Mouse (Mus musculus): ENCODE data around the gene Slc27a1.

DNA sequence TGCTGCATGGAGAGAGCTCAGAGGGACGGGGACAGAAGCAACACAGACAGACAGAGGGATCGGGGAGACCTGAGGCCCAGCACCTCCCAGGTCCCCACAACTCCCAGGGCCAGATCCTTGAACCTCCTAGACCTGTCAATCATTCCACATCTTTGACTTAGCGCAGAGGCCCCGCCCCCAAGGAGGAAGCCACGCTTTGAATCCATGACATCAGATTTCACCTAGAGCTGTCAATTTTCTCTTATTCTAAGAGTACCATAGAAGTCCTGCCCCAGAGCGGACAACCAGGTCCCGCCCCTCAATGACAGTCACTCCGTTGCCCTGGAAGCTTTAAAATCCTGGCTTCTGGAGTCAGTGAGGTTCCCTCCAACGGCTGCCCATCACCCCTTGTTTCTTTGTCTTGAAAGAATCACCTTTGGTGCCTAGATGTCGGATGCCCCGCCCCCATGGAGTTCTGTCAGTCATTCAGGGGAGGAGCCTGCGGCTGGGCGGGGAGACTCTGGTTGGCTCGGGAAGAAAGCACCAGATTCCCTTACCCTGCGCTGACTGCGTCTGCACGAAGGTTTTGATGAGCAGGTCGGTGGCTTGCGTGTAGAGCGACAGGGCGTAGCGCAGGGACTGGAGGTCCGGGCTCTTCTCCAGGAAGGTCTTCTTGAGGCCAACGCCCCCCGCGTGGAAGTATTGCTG, 65.4 kb downstream of the Slc27a1 start:
- TF ChIP-seq EP300 (IDR thresholded peaks at IDR 0.05; ENCODE audit: low read depth) (no peak), CTCF (IDR thresholded peaks at IDR 0.05; ENCODE audit: low read depth) (no peak)

All from heart, postnatal 0 days (tissue).